Mouse (Mus musculus) kidney, postnatal 4 days (tissue): ENCODE measurements around the gene Cdcp2.
A peak's percentile ranks its signal among the peaks of the same experiment; 100 is the strongest.

ENCODE experiments used
- DNase-seq, 2 experiments: peaks; one replicate each; pipeline ENCODE4 v3.0.0; 2021; ENCODE audit warnings: mixed read lengths in 2 of 2

Cdcp2 gene

DNA sequence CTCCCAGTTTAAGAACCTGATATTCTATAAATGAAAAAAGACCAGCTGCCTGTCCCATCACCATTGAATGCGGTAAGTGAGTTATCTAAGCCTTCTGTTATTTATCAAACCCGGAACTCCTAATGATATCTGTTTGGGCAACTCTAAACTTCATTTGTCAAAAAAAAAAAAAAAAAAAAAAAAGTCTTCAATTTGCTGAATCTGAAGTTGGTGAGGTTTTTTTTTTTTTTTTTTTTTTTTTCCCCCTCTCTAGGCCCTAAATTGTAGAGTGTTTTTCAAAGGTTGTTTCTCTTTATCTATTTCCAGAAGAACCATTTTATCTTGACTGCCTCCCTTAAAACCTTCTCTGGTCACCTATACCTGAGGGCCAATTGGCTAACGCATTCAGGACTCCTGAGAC is 38.2 kb downstream of the Cdcp2 start:
- no peak for DNase-seq

DNA sequence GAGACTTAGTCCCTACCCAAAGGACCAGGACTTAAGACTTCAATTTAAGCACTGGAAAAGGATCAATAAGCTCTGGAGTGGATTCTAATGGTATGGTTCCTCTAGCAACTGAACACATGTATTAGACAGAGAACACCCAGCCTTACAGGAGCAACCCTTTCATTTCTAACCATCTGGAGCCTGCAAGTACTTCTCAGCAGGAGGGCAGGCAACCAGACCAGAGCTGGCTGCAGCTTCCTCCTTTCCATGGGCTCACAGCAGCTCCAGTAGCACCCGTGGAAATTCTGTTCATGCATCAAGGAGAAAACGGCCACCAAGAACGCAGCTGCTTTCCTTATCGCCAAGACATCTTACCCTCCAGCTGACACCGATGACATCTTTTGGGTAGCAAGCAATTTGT is 39.0 kb downstream of the Cdcp2 start:
- no peak for DNase-seq

GRCm38 (mm10) chr4:107136531-107136930 is 39.8 kb downstream of the Cdcp2 start:
- DNase-seq = no peak

DNA sequence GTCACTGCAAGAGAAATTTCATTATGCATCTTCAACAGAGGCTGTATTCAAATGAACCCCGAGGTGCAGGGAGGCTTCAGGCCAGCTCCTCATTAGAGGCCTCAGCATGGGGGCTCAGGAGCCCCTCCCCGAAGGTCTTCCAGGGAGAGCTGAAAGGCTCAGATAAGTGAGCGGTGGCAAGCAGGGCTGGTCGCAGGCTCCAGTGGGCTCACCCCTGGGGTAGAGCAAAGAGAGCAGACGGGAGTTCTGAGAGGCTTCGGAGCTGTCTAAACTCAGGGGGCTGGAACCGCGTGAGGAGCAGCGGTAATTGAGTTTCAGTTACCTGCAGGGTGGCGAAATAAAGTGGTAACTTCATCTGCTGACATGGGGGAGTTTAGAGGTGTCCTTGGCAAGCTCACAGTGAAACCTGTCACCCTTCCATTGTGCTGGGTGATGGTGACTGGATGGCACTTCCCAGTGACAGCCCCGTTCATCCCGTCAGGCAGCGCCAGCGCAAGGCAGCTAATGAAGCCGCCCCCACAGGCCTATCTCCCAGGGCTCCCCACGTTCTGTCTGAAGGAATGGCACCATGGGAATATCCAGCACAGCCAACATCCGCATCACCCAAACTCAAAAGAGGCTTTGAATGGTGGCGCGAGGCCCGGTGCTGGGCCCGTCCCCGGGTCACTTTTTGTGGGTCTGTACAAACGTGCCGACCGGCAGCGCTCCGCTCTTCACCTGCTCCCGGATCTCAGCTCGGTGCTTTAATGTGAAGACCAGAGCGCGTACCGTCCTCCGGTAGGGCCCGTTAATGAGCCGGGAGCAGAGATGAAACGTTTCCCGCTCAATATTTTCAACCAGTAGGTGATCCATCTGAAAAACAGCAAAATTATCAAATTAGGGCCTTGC is 42.5 kb downstream of the Cdcp2 start:
- no peak for DNase-seq

DNA sequence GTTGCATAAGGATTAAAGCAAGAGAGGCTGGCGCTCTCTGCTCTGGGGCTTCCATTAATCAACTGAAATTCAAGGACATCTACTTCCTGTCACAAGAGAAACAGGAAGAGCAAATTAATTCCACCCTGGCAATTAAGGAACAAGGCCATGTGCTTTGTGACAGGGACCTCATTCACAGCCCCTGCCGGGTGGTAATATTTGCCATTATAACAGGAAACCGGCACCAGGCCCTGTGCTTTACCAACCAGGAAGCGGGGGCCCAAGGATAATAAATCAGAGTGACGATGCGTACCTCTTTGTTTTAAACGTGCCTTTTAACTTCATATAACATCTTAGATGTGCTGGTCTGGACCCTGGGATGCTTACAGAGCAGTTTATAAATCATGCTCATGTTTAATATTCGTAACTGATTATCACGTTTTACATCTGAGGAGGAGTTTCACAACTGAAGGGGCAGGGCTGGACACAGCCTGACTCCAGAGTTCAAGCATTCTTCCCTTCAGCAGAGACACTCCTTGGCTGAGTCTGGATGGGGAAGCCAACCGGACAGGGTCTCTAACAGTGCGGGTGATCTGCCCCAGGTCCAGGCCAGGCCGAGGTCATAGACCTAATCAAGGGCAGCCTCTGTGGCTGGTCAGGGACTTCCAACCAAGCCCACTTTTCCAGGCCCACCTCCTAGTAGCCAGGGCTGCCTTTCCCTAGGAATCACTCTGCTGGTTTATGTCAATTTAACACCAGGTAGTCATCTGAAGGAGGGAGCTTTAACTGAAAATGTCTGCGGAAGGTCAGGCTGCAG is 43.3 kb downstream of the Cdcp2 start:
- peak in 1 of 2 experiments; percentile 43 for DNase-seq

DNA sequence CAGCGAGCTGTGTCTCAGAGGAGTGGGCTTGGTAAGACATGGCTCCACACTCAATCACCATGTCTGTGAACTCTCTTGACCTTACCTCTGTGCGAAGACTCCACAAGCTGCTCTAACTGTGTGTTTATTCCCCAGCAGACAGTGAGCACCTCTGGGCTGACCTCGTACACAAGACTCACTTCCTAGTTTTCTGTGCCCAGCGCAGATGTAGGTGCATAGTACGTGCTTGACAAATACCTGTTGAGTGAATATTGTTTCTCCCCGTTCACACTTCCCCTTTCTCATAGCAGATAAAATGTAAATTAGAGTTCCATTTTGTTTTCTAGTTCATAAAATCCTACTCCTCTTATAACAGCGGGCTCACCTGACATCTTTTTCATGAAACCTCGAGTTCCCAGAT is 46.8 kb downstream of the Cdcp2 start:
- DNase-seq = no peak

- no peak for DNase-seq
Measured at GRCm38 (mm10) chr4:107150991-107151390, 54.3 kb downstream of the Cdcp2 start.

DNA sequence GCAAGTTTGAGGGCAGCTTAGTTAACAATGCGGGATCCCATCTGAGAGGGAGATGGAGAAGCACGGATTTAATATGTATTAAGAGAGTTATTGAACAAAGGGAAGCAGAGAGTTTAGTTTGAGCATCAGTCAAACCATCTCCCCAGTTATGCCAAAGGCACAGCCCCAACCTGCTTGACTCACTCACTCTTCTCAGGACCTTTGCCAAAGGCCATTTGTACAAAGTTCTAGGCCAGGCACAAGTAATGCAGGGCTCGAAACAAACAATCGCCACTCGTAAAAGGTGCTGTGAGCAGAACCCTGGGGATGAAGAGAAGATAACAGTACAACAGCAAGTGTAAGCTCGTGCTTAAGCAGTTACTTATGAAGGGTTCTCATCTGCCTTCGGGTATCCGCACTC is 55.9 kb downstream of the Cdcp2 start:
- DNase-seq = no peak

GRCm38 (mm10) chr4:107156983-107157401 is 60.3 kb downstream of the Cdcp2 start:
- DNase-seq = peak; percentile 40 to 60

DNA sequence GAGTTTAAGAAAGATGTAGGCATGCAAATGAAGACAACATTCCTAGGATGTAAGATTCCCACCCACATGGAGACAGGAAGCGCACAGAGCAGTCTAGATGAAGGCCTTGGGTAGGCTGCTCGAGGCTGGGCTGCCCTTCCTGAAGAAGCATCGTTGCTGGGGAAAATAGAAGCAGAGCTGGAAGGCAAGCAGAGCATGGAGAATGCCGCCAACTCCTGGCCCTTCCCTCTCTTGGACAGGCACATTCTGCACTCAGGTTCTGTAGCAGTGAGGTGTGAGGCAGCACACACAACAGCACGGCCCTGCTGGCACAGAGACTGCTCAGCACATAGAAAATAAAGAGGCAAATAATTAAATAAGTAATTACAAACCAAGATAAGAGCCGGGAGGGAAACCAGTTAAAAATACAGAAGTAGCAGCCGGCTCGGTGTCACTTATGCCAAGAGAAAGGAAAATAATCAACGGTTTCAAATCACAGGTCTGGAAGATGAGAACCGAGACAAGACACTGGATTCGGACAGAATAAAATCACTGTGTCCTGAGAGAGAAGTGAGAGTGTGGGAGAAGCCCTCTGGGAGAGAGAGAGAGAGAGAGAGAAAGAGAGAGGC is 62.6 kb downstream of the Cdcp2 start:
- no peak for DNase-seq

- no peak for DNase-seq
Measured at GRCm38 (mm10) chr4:107160181-107160580, 63.5 kb downstream of the Cdcp2 start.
